Mouse (Mus musculus) forebrain, embryonic 15.5 days (tissue): Measurements from ENCODE around the gene Nup160. TPM values are rescaled to one million over a fixed set of nuclear protein-coding genes. Genes with fewer than 3 reads are reported as not detected.

Experiments used
- ATAC-seq: fragments of 200-750 bp; cut with Nextera tagmentation; replicated peaks from 2 replicates; pipeline ENCODE4 v1.8.0; 2017; ENCODE audit warnings: mild to moderate bottlenecking, moderate TSS enrichment, moderate library complexity
- H3K27ac ChIP-seq: fragments of 300-500 bp; sonication (generic); replicated peaks from 2 replicates; pipeline ENCODE4 v1.5.1; 2015; ENCODE audit warnings: mild to moderate bottlenecking, inconsistent platforms
- H3K27me3 ChIP-seq: fragments of 300-500 bp; sonication (generic); 2 replicates; pipeline ENCODE4 v1.6.1; 2015; ENCODE audit warnings: inconsistent platforms
- H3K36me3 ChIP-seq: fragments of 300-500 bp; sonication (generic); 2 replicates; pipeline ENCODE4 v1.6.1; 2015; ENCODE audit warnings: mild to moderate bottlenecking, inconsistent platforms
- H3K4me1 ChIP-seq: fragments of 300-500 bp; sonication (generic); 2 replicates; pipeline ENCODE4 v1.6.1; 2015; ENCODE audit warnings: inconsistent platforms
- H3K4me2 ChIP-seq: fragments of 300-500 bp; sonication (generic); replicated peaks from 2 replicates; pipeline ENCODE4 v1.6.1; 2015; ENCODE audit warnings: mild to moderate bottlenecking, inconsistent platforms
- H3K4me3 ChIP-seq: fragments of 300-500 bp; sonication (generic); 2 replicates; pipeline ENCODE4 v1.5.1; 2015; ENCODE audit warnings: mild to moderate bottlenecking, inconsistent platforms
- H3K9ac ChIP-seq: fragments of 300-500 bp; sonication (generic); replicated peaks from 2 replicates; pipeline ENCODE4 v1.6.1; 2015; ENCODE audit warnings: mild to moderate bottlenecking, inconsistent platforms
- H3K9me3 ChIP-seq: fragments of 300-500 bp; sonication (generic); 2 replicates; pipeline ENCODE4 v1.6.1; 2016; ENCODE audit warnings: inconsistent platforms
- WGBS: fragments of 180-500 bp; shearing (Covaris S2); methylation state at CpG from one replicate; pipeline ENCODE4 v1.1.7; 2015; ENCODE audit warnings: mixed read lengths; 5-methylcytosine and 5-hydroxymethylcytosine counted together
- polyA plus RNA-seq: library from polyadenylated mRNA; unstranded; fragments of >200 nt; fragmentation: Nextera tagmentation; extraction: Ambion mirVana; gene quantifications from 2 replicates; pipeline ENCODE4 v1.2.1, GENCODE M21; 2015

The Nup160 gene
- polyA plus RNA-seq = 27.8 and 31.1 TPM in 2 replicates

DNA sequence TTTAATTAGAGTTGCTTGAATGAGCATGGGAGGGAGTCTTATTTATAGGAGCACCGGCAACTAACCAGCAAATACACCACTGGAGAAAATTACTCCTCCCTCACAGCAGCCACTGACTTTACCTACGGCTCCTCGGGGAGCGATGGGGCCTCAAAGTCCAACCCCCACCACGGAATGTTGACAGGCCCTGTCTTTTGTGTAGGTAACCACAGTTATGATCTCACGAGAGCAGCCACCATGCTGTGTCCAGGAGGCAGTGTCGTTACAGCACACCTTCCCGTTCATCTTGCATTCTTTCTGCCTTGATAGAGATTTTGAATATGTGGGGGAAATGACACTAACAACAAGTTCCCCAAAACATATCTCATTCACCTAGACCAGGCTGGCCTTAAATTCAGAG is at the start of gene Nup160:
Gene Nup160 (plus strand): TSS at position 209 of the 400 bp plus-strand sequence.
- H3K9ac ChIP-seq = no peak within 1 kb of the TSS
- H3K4me2 ChIP-seq = no peak within 1 kb of the TSS
- no peaks in the 10 kb centered on the region for H3K27me3 ChIP-seq
- peaks cover 27% of the 10 kb centered on the region for H3K4me1 ChIP-seq
- 67% methylated on average over 8 of the region's 8 CpGs for WGBS
- no peak for ATAC-seq
- no peaks in the 10 kb centered on the region for H3K9me3 ChIP-seq
- H3K27ac ChIP-seq = no peak within 1 kb of the TSS
- H3K36me3 ChIP-seq = no peaks in the 10 kb centered on the region
- no peak within 1 kb of the TSS for H3K4me3 ChIP-seq

GRCm38 (mm10) chr2:90628261-90628660 is 48.8 kb upstream of the Nup160 start:
- Histone ChIP-seq H3K4me1 (0 out of 2 replicates have a peak, but pooled peaks cover 5% of the 10 kb centered on the region), H3K4me2 (no peak overlapping the region), H3K9ac (no peak overlapping the region), H3K27me3 (no peaks in the 10 kb centered on the region), H3K4me3 (no peak overlapping the region), H3K9me3 (no peaks in the 10 kb centered on the region), H3K36me3 (no peaks in the 10 kb centered on the region), H3K27ac (no peak overlapping the region)
- ATAC-seq = no peak
- 94% methylated on average over 5 of the region's 5 CpGs for WGBS

GRCm38 (mm10) chr2:90629552-90629951 is 47.5 kb upstream of the Nup160 start:
- H3K4me1 ChIP-seq = 0 out of 2 replicates have a peak, but pooled peaks cover 2% of the 10 kb centered on the region
- 61% methylated on average over 2 of the region's 2 CpGs for WGBS
- ATAC-seq = no peak
- H3K4me3 ChIP-seq = no peak overlapping the region
- no peak overlapping the region for H3K9ac ChIP-seq
- no peak overlapping the region for H3K4me2 ChIP-seq
- no peaks in the 10 kb centered on the region for H3K27me3 ChIP-seq
- no peak overlapping the region for H3K27ac ChIP-seq
- H3K36me3 ChIP-seq = no peaks in the 10 kb centered on the region
- no peaks in the 10 kb centered on the region for H3K9me3 ChIP-seq

DNA sequence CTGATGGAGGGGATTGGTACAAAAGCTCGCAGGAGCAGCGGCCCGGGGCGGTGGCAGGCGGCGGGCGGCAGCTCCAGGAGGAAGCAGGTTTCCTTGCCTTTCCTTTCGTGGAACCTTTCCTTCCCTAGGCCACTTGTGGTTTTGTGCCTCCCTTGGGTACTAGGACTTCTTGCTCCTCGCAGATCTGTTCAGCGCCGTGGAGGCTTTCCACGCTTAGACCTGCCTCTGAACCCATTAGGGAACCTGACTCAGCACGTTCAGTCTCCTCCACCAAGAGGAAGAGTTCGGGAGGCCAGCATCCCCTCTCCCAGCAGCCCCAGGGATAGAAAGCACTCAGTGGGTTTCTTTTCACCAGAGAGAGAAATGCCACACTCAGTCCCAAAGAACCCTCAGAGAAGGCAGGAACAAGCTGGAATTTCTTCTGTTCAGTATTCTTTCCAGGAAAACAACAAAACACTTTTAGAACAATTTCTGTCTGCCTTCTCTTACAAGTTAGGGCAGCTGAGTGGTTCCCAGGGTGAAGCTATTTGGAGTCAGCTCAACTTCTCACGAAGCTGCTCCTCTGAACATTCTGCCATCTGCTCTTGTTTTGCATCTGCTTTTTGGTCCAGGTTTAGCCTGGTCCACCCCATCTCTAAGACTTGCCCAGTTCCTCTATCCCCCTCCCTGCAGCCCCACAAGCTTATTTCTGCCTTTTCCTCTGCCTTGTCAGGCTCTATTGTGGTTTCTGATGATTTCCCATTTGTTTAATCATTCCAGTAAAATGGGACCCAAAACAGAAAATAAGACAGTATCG is 44.9 kb upstream of the Nup160 start:
- Histone ChIP-seq H3K27ac (no peak overlapping the region), H3K4me1 (no peaks in the 10 kb centered on the region), H3K4me2 (no peak overlapping the region), H3K9ac (no peak overlapping the region), H3K4me3 (no peak overlapping the region), H3K9me3 (no peaks in the 10 kb centered on the region), H3K36me3 (no peaks in the 10 kb centered on the region), H3K27me3 (no peaks in the 10 kb centered on the region)
- WGBS = 78% methylated on average over 16 of the region's 16 CpGs
- ATAC-seq = no peak

GRCm38 (mm10) chr2:90634671-90635070 is 42.3 kb upstream of the Nup160 start:
- no peak overlapping the region for H3K27ac ChIP-seq
- H3K9me3 ChIP-seq = no peaks in the 10 kb centered on the region
- H3K4me1 ChIP-seq = no peaks in the 10 kb centered on the region
- H3K9ac ChIP-seq = no peak overlapping the region
- H3K4me3 ChIP-seq = no peak overlapping the region
- no peaks in the 10 kb centered on the region for H3K27me3 ChIP-seq
- no peaks in the 10 kb centered on the region for H3K36me3 ChIP-seq
- H3K4me2 ChIP-seq = no peak overlapping the region
- ATAC-seq = no peak

DNA sequence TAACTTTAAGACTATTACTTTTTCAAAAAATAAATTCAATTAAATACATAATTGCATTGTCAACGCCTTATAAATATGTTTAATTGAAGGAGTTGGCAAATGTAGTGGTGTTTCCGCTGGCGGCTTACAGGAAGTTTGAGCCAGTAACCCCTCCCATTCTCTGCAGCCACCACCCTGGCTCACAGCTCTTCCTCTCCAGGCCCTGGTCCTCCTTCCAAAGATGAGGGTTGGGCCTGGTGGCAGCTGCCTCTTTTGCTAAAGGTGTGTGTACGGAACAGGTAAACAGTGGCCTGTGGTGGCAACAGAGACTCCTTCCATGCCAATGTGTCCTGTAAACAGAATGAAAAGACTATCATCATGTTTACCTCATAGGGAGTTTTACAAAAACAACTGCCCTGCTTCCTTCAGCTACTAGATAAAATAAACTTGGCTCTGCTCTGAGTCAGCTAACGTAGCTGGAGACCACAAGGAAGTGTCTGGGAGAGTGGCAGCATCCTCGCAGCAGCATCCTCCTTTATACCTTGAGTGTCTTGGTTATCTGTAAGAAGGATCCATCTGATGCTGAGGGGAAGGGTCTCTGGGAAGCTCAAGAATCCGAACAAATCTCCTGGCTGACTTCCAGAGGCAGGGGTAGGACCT is 41.8 kb upstream of the Nup160 start:
- ATAC-seq = no peak
- Histone ChIP-seq H3K36me3 (no peaks in the 10 kb centered on the region), H3K9me3 (no peaks in the 10 kb centered on the region), H3K4me3 (no peak overlapping the region), H3K27ac (no peak overlapping the region), H3K4me2 (no peak overlapping the region), H3K27me3 (no peaks in the 10 kb centered on the region), H3K9ac (no peak overlapping the region), H3K4me1 (no peaks in the 10 kb centered on the region)
- 74% methylated on average over 7 of the region's 7 CpGs for WGBS

GRCm38 (mm10) chr2:90636853-90637252 is 40.2 kb upstream of the Nup160 start:
- H3K36me3 ChIP-seq = no peaks in the 10 kb centered on the region
- WGBS = 94% methylated on average over 7 of the region's 7 CpGs
- no peak overlapping the region for H3K4me3 ChIP-seq
- no peak for ATAC-seq
- H3K4me2 ChIP-seq = no peak overlapping the region
- no peaks in the 10 kb centered on the region for H3K9me3 ChIP-seq
- no peak overlapping the region for H3K27ac ChIP-seq
- H3K4me1 ChIP-seq = no peaks in the 10 kb centered on the region
- H3K9ac ChIP-seq = no peak overlapping the region
- no peaks in the 10 kb centered on the region for H3K27me3 ChIP-seq

DNA sequence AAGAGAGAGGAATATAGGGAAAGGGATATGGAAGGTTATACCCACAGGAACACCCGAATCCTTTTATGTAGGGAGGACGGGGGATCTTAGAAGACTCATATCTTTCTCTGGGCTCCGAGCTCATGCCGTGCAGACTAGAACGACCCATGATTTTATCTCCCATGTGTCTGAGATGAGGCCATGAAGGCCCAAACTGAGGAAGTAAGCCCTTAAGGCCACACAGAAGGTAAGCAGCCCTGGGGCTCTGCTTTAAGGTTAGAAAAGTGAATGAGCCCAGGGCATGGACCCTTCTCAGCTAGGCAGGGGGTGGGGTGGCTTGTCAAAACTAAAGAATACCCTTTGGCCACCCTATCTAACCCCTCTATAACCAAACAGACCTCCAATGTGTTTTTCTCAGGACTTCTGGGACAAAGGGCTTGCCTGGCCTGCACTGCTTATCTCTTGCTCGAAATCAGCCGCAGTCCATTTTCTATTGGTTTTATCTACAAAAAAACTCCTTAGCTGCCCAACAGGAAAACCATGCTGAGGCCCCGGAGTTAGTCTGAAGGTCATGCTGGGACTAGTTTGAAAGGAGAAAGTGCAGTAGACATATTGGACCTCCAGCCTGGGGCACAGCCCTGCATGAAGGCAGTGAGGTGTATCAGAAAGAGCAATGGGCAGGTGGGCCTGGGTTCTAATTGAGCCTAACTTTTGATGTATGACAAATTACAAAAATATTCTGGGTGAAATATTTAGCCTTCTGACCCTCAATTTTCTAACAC is 37.8 kb upstream of the Nup160 start:
- Histone ChIP-seq H3K27ac (no peak overlapping the region), H3K4me1 (no peaks in the 10 kb centered on the region), H3K4me3 (no peak overlapping the region), H3K36me3 (no peaks in the 10 kb centered on the region), H3K9me3 (no peaks in the 10 kb centered on the region), H3K27me3 (no peaks in the 10 kb centered on the region), H3K4me2 (no peak overlapping the region), H3K9ac (no peak overlapping the region)
- WGBS = 90% methylated on average over 8 of the region's 8 CpGs
- ATAC-seq = no peak

- H3K27me3 ChIP-seq = no peaks in the 10 kb centered on the region
- no peaks in the 10 kb centered on the region for H3K36me3 ChIP-seq
- no peak for ATAC-seq
- no peak overlapping the region for H3K9ac ChIP-seq
- H3K4me1 ChIP-seq = no peaks in the 10 kb centered on the region
- H3K4me2 ChIP-seq = no peak overlapping the region
- WGBS = 66% methylated on average over 5 of the region's 5 CpGs
- H3K27ac ChIP-seq = no peak overlapping the region
- H3K4me3 ChIP-seq = no peak overlapping the region
- H3K9me3 ChIP-seq = no peaks in the 10 kb centered on the region
These were observed 37.0 kb upstream of the Nup160 start for GRCm38 (mm10) chr2:90639747-90640699.

- H3K9me3 ChIP-seq = no peaks in the 10 kb centered on the region
- no peaks in the 10 kb centered on the region for H3K36me3 ChIP-seq
- 86% methylated on average over 10 of the region's 10 CpGs for WGBS
- no peaks in the 10 kb centered on the region for H3K4me1 ChIP-seq
- no peaks in the 10 kb centered on the region for H3K27me3 ChIP-seq
- no peak overlapping the region for H3K27ac ChIP-seq
- H3K4me3 ChIP-seq = no peak overlapping the region
- no peak overlapping the region for H3K9ac ChIP-seq
- ATAC-seq = no peak
- H3K4me2 ChIP-seq = no peak overlapping the region
These were observed 35.9 kb upstream of the Nup160 start for GRCm38 (mm10) chr2:90641007-90641709.

DNA sequence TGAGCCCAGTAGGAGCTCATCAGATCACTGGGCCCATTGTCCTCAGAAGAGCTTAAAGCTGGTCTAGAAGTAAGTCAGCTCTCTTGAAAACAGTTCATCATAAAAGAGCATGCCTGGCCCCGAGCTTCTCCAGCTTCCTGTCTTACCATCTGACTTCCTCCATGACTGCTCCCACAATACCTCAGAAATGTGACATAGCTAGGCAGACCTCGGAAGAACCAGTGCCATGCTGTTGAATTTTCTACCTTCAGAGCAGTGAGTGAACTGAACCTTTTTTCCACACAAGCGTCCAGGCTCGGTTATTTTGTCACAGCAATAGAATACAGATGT is 35.3 kb upstream of the Nup160 start:
- WGBS = 86% methylated on average over 4 of the region's 4 CpGs
- no peak for ATAC-seq
- H3K27me3 ChIP-seq = no peaks in the 10 kb centered on the region

More for the DNA sequence above, 35.3 kb upstream of the Nup160 start:
- H3K4me3 ChIP-seq = no peak overlapping the region
- H3K4me1 ChIP-seq = no peaks in the 10 kb centered on the region
- H3K27ac ChIP-seq = no peak overlapping the region
- H3K9ac ChIP-seq = no peak overlapping the region
- no peaks in the 10 kb centered on the region for H3K36me3 ChIP-seq
- H3K4me2 ChIP-seq = no peak overlapping the region
- no peaks in the 10 kb centered on the region for H3K9me3 ChIP-seq
